Mouse (Mus musculus) adrenal gland, adult (tissue): ENCODE results near the gene Gm28557.
"Not testable (repeated sequence)": the region's sequence is repeated elsewhere in the genome, so short reads cannot be mapped to it uniquely, and the experiment has no call there.

Experiments used
- DNase-seq, 2 experiments: peaks; one replicate each; pipeline ENCODE4 v3.0.0; 2022 to 2023; ENCODE audit warnings: low spot score in 1 of 2; ENCODE audit not compliant: inconsistent age in 2 of 2

Gene Gm28557

GRCm38 (mm10) chr13:67108194-67108820 lies at the start of gene Gm28557:
Gene Gm28557, minus strand, starts transcription at chr13:67108604.
- DNase-seq, result peak; percentile 91 to 98

DNA sequence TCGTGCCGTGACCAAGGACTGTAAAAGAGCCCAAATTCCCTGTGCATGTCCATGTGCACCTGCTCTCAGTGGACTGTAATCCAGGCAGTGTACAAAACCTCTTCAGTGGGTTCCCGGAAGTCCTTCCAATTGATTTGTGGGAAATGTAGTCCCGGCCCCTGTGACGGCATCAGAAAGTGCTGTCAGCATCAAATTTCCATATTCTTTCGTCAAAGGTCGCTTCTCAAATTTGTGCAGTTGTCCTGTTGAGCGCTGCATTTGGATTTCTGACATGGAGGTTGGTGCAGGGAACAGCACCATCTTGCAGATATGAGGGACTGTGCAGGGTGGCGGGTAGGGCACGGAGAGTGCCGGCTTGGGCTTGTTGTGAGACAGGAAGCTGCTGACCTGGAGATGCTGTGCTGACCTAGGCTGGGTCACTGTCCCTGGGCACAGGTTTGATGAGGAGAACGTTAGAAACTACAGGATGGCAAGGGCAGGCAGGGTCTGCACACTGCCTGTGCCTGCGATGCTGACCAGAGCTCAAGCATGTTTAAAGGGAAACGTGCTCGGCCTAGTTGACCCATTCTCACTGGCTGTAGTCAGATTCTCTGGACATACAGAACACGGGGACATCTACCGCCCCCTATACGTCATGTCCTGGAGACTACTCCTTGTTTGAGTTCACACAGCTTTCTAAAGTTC lies 19.8 kb upstream of the Gm28557 start:
- DNase-seq, result peak; percentile 85 to 95

DNA sequence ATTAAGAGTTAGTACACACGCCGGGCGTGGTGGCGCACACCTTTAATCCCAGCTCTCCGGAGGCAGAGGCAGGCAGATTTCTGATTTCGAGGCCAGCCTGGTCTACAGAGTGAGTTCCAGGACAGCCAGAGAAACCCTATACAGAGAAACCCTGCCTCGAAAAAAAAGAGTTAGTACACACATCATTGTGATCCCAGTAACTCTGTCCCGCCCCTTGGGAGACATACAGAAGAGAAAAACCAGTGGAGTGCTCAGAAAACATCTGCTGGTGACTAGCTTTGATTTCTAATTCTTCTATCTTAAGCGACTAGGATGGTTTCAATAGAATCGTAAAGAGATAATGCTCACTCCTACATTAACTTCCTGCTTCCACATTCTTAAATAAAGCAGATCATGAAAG lies 19.1 kb upstream of the Gm28557 start:
- DNase-seq, result not testable (repeated sequence)

GRCm38 (mm10) chr13:67124460-67124859 lies 16.1 kb upstream of the Gm28557 start:
- no peak for DNase-seq

GRCm38 (mm10) chr13:67121360-67121759 lies 13.0 kb upstream of the Gm28557 start, which contains the start of gene Zfp759:
Gene Zfp759, plus strand, starts transcription at chr13:67121660.
- DNase-seq, result not testable (repeated sequence)

- DNase-seq, result not testable (repeated sequence)
These were observed 7.8 kb upstream of the Gm28557 start, which contains the start of gene Rslcan18 for GRCm38 (mm10) chr13:67116163-67116562. Gene Rslcan18, minus strand, starts transcription at chr13:67116263.

DNA sequence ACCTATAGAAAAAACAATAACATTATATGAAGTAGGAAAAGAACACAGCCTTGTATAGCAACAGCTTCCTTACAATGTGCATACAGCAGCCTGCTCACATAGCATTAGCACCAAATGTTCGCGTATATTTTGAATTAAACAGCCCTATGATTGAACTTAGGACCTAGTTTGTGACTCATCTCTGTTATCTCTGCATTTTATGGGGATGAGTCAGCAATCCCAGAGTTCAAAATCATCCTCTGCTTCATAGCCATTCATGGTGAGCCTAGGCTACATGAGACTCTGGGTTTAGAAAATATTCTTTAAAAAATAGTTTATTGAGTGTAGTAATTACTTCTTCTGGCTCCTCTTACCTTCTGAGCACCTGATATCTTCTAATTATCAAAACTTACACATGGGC lies 4.9 kb upstream of the Gm28557 start:
- DNase-seq, result no peak

GRCm38 (mm10) chr13:67112096-67112495 lies 3.7 kb upstream of the Gm28557 start:
- peak in 1 of 2 experiments; percentile 73 for DNase-seq

DNA sequence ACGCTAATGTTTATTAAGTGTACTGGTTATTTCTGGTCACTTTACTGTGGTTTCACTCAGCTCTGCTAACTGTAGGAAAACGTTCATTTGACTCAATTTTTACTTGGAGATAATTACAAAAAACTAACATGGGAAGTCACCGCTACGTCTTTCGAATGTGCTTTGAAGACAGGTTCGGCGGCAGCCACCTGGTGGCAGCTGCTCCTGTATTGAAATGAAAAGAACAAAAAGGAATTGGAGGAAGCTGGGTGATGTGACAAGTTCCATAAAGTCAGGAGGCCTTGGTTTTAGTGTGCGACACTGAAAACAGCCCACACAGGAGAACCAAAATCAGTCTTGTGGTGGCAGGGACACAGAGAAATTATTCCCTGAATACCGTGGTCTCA lies 410 bp upstream of the Gm28557 start:
- no peak for DNase-seq

GRCm38 (mm10) chr13:67107681-67108080 lies 723 bp downstream of the Gm28557 start:
- DNase-seq, result no peak

DNA sequence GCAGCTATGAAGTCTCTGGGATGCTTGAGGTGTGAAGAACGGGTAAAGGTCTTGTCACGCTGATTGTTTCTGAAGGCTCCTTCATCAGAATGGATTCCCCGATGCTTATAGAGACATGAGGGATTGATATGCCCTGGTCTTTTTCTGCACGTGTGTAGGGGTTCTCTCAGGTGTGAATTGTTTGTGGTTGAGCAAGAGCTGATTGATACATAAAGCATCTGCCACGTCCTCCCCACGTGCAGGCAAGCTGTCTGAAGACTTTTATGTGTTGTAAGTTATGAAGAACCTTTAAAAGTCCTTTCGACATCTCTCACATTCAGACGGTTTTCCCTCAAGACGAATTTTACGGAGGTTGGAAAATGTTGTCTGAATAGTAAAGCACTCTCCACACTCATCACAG lies 10.5 kb downstream of the Gm28557 start, which contains the start of gene Zfp708:
TSS of gene Zfp708 (minus strand) at position 101 of the 400 bp plus-strand sequence.
- DNase-seq, result no peak

DNA sequence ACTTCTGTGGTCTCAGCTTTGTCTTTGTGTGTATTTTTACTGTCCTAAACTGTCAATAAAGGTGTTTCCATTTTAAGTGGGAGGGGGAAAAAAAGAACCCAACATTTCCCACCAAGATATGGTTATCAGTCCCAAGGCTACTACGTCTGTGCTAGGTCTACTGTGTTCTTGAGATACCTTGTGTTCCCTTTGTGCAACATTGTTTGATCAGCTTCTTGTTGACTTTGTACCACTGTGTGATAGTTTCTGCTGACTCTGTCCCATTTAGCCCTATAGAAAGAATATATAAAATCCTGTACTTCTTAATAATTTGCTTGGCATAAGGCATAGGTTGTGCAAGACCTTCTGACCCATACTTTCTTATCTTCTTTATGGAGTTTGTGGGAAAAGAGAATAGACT lies 18.2 kb downstream of the Gm28557 start:
- no peak for DNase-seq

GRCm38 (mm10) chr13:67081946-67082345 lies 26.5 kb downstream of the Gm28557 start:
- DNase-seq, result peak in 1 of 2 experiments; percentile 32

GRCm38 (mm10) chr13:67081142-67081713 lies 27.2 kb downstream of the Gm28557 start:
- DNase-seq, result peak; percentile 85 to 94

- DNase-seq, result no peak
These were observed 31.2 kb downstream of the Gm28557 start for GRCm38 (mm10) chr13:67077244-67077643.

- no peak for DNase-seq
These were observed 35.6 kb downstream of the Gm28557 start for GRCm38 (mm10) chr13:67072786-67073185.

DNA sequence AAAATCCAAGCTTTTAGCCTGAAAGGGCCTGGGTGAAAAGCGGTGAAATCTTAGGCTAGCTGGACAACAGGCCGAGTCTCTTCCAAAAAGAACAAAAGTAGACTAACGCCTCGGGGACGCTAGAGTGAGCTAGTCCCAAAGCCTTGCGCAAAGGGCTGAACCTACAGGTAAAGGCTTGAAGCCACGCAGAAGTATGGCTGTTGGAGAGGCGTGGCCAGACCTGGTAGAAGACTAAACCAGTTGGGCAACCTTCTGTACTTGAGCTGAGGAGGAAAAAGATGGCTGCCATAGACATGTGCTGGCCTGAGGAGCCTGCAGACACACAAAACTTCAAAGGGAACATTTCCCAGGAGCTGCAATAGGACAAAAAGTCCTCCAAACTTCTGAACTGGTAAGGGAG lies 43.0 kb downstream of the Gm28557 start:
- DNase-seq, result no peak

DNA sequence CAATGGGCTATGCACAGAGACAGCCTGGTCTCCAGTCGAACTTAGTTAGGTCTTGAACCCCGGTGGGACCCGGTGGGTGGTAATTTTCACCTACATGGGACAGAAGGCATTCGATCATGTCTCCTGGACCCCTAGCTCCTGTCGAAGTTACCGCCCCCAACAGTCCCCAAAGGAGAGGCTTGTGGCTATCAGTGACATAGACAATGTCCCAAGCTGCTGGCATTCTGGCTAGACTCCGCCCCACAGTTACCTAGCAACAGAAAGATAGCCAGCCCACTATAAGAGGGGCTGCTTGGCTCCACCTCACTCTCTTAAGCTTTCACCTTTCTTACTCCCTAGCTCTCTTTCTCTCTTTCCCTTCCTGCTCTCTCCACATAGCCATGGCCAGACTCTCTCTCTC lies 46.0 kb downstream of the Gm28557 start:
- DNase-seq, result no peak

- peak; percentile 93 to 99 for DNase-seq
These were observed 47.5 kb downstream of the Gm28557 start, which contains the start of gene Zfp712 for GRCm38 (mm10) chr13:67060786-67061358. Gene Zfp712, minus strand, starts transcription at chr13:67061170.

DNA sequence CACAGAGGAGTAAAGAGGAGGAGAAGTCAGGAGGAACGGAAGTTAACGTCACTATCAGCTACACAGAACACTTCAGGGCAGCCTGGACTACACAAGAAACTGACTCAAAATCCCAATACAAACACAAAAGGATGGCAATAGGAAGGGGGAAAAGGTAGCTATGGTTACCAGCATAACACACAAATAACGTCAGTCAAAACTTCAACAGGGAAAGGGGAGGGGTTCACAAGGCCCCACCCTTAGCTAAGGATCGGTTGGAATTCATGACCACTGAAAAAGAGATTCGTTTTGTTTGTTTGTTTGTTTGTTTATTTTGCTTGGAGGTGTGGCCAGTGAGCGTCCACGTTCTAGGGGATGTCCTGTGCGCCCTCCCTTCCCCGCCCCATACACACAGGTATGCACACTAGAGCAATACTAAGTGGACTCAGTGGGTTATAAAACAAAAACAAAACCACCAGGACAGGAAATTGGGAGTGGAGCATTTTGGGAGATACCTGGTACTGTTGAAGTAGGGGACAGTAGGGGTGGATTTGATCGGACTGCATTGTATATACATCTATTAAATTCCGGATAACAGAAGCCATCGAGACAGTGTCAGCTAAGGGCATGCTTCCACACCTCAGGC lies 48.1 kb downstream of the Gm28557 start:
- DNase-seq, result no peak
